Mouse (Mus musculus): ENCODE measurements around the gene Spata31d1b.
A peak's percentile ranks its signal among the peaks of the same experiment; 100 is the strongest.
"Not testable (repeated sequence)": the region's sequence is repeated elsewhere in the genome, so short reads cannot be mapped to it uniquely, and the experiment has no call there.

The Spata31d1b gene

GRCm38 (mm10) chr13:59688338-59688770 is 23.7 kb upstream of the Spata31d1b start:
- H3K27me3 ChIP-seq (ENCODE audit: insufficient read depth, low read length) = no peaks in the 10 kb centered on the region
- TF ChIP-seq CTCF (conservative IDR thresholded peaks at IDR 0.05; ENCODE audit: low read length) (no peak), POU5F1 (IDR thresholded peaks at IDR 0.05; ENCODE audit: borderline replicate concordance, low read length) (no peak), NANOG (IDR thresholded peaks at IDR 0.05; ENCODE audit: borderline replicate concordance, low read length) (no peak)
- no peaks in the 10 kb centered on the region for H3K36me3 ChIP-seq (ENCODE audit: insufficient read depth, low read length)
- H3K9me3 ChIP-seq (ENCODE audit: low read length) = peaks cover 5% of the 10 kb centered on the region
- peaks cover 25% of the 10 kb centered on the region for H3K4me1 ChIP-seq (replicated peaks; ENCODE audit: low read depth, low read length)
- no peak overlapping the region for H3K4me3 ChIP-seq (replicated peaks; ENCODE audit: low read length)

GRCm38 (mm10) chr13:59689313-59689712 is 22.8 kb upstream of the Spata31d1b start:
- Histone ChIP-seq H3K4me1 (replicated peaks; ENCODE audit: low read depth, low read length) (peaks cover 25% of the 10 kb centered on the region), H3K36me3 (ENCODE audit: insufficient read depth, low read length) (no peaks in the 10 kb centered on the region), H3K9me3 (ENCODE audit: low read length) (peaks cover 5% of the 10 kb centered on the region), H3K27me3 (ENCODE audit: insufficient read depth, low read length) (no peaks in the 10 kb centered on the region), H3K4me3 (replicated peaks; ENCODE audit: low read length) (no peak overlapping the region)
- TF ChIP-seq CTCF (conservative IDR thresholded peaks at IDR 0.05; ENCODE audit: low read length) (no peak), POU5F1 (IDR thresholded peaks at IDR 0.05; ENCODE audit: borderline replicate concordance, low read length) (no peak), NANOG (IDR thresholded peaks at IDR 0.05; ENCODE audit: borderline replicate concordance, low read length) (no peak)

GRCm38 (mm10) chr13:59689843-59690242 is 22.2 kb upstream of the Spata31d1b start:
- Histone ChIP-seq H3K4me3 (replicated peaks; ENCODE audit: low read length) (no peak overlapping the region), H3K4me1 (replicated peaks; ENCODE audit: low read depth, low read length) (peaks cover 22% of the 10 kb centered on the region), H3K9me3 (ENCODE audit: low read length) (peaks cover 5% of the 10 kb centered on the region), H3K27me3 (ENCODE audit: insufficient read depth, low read length) (no peaks in the 10 kb centered on the region), H3K36me3 (ENCODE audit: insufficient read depth, low read length) (no peaks in the 10 kb centered on the region)
- TF ChIP-seq NANOG (IDR thresholded peaks at IDR 0.05; ENCODE audit: borderline replicate concordance, low read length) = no peak
- no peak for TF ChIP-seq CTCF (conservative IDR thresholded peaks at IDR 0.05; ENCODE audit: low read length)
- TF ChIP-seq POU5F1 (IDR thresholded peaks at IDR 0.05; ENCODE audit: borderline replicate concordance, low read length) = no peak

- H3K4me1 ChIP-seq (replicated peaks; ENCODE audit: low read depth, low read length) = peaks cover 15% of the 10 kb centered on the region
- H3K36me3 ChIP-seq (ENCODE audit: insufficient read depth, low read length) = no peaks in the 10 kb centered on the region
- H3K9me3 ChIP-seq (ENCODE audit: low read length) = peaks cover 5% of the 10 kb centered on the region
- H3K4me3 ChIP-seq (replicated peaks; ENCODE audit: low read length) = no peak overlapping the region
- H3K27me3 ChIP-seq (ENCODE audit: insufficient read depth, low read length) = no peaks in the 10 kb centered on the region
- TF ChIP-seq POU5F1 (IDR thresholded peaks at IDR 0.05; ENCODE audit: borderline replicate concordance, low read length) = no peak
- peak; percentile 25; the same call in 1 of the 2 replicates for TF ChIP-seq CTCF (conservative IDR thresholded peaks at IDR 0.05; ENCODE audit: low read length)
Measured at GRCm38 (mm10) chr13:59690576-59690975, 21.5 kb upstream of the Spata31d1b start.

GRCm38 (mm10) chr13:59691478-59691877 is 20.6 kb upstream of the Spata31d1b start:
- H3K4me3 ChIP-seq (replicated peaks; ENCODE audit: low read length) = no peak overlapping the region
- H3K36me3 ChIP-seq (ENCODE audit: insufficient read depth, low read length) = no peaks in the 10 kb centered on the region
- H3K4me1 ChIP-seq (replicated peaks; ENCODE audit: low read depth, low read length) = peaks cover 13% of the 10 kb centered on the region
- TF ChIP-seq NANOG (IDR thresholded peaks at IDR 0.05; ENCODE audit: borderline replicate concordance, low read length) = no peak
- no peak for TF ChIP-seq POU5F1 (IDR thresholded peaks at IDR 0.05; ENCODE audit: borderline replicate concordance, low read length)
- no peak for TF ChIP-seq CTCF (conservative IDR thresholded peaks at IDR 0.05; ENCODE audit: low read length)
- peaks cover 5% of the 10 kb centered on the region for H3K9me3 ChIP-seq (ENCODE audit: low read length)
- no peaks in the 10 kb centered on the region for H3K27me3 ChIP-seq (ENCODE audit: insufficient read depth, low read length)

GRCm38 (mm10) chr13:59694008-59694407 is 18.1 kb upstream of the Spata31d1b start, which contains the start of gene 4921517D22Rik:
TSS of gene 4921517D22Rik (minus strand) at chr13:59694108.
- peaks cover 5% of the 10 kb centered on the region for H3K9me3 ChIP-seq (ENCODE audit: low read length)
- H3K36me3 ChIP-seq (ENCODE audit: insufficient read depth, low read length) = no peaks in the 10 kb centered on the region
- H3K27me3 ChIP-seq (ENCODE audit: insufficient read depth, low read length) = no peaks in the 10 kb centered on the region
- no peak within 1 kb of the TSS for H3K4me3 ChIP-seq (replicated peaks; ENCODE audit: low read length)
- peaks cover 13% of the 10 kb centered on the region for H3K4me1 ChIP-seq (replicated peaks; ENCODE audit: low read depth, low read length)
- no peak for TF ChIP-seq CTCF (conservative IDR thresholded peaks at IDR 0.05; ENCODE audit: low read length)
- no peak for TF ChIP-seq NANOG (IDR thresholded peaks at IDR 0.05; ENCODE audit: borderline replicate concordance, low read length)
- no peak for TF ChIP-seq POU5F1 (IDR thresholded peaks at IDR 0.05; ENCODE audit: borderline replicate concordance, low read length)

GRCm38 (mm10) chr13:59695781-59696180 is 16.3 kb upstream of the Spata31d1b start:
- peaks cover 14% of the 10 kb centered on the region for H3K4me1 ChIP-seq (replicated peaks; ENCODE audit: low read depth, low read length)
- no peaks in the 10 kb centered on the region for H3K36me3 ChIP-seq (ENCODE audit: insufficient read depth, low read length)
- H3K27me3 ChIP-seq (ENCODE audit: insufficient read depth, low read length) = no peaks in the 10 kb centered on the region
- H3K4me3 ChIP-seq (replicated peaks; ENCODE audit: low read length) = no peak overlapping the region
- TF ChIP-seq NANOG (IDR thresholded peaks at IDR 0.05; ENCODE audit: borderline replicate concordance, low read length) (no peak), CTCF (conservative IDR thresholded peaks at IDR 0.05; ENCODE audit: low read length) (no peak), POU5F1 (IDR thresholded peaks at IDR 0.05; ENCODE audit: borderline replicate concordance, low read length) (no peak)
- H3K9me3 ChIP-seq (ENCODE audit: low read length) = peaks cover 5% of the 10 kb centered on the region

GRCm38 (mm10) chr13:59699131-59699530 is 13.0 kb upstream of the Spata31d1b start:
- no peaks in the 10 kb centered on the region for H3K9me3 ChIP-seq (ENCODE audit: low read length)
- peaks cover 10% of the 10 kb centered on the region for H3K27me3 ChIP-seq (ENCODE audit: insufficient read depth, low read length)
- H3K36me3 ChIP-seq (ENCODE audit: insufficient read depth, low read length) = no peaks in the 10 kb centered on the region
- TF ChIP-seq POU5F1 (IDR thresholded peaks at IDR 0.05; ENCODE audit: borderline replicate concordance, low read length) (no peak), NANOG (IDR thresholded peaks at IDR 0.05; ENCODE audit: borderline replicate concordance, low read length) (no peak), CTCF (conservative IDR thresholded peaks at IDR 0.05; ENCODE audit: low read length) (no peak)
- peaks cover 12% of the 10 kb centered on the region for H3K4me1 ChIP-seq (replicated peaks; ENCODE audit: low read depth, low read length)
- no peak overlapping the region for H3K4me3 ChIP-seq (replicated peaks; ENCODE audit: low read length)

GRCm38 (mm10) chr13:59700137-59700536 is 11.9 kb upstream of the Spata31d1b start:
- H3K9me3 ChIP-seq (ENCODE audit: low read length); H3K36me3 ChIP-seq (ENCODE audit: insufficient read depth, low read length); H3K4me3 ChIP-seq (replicated peaks; ENCODE audit: low read length): not testable (repeated sequence)
- H3K27me3 ChIP-seq (ENCODE audit: insufficient read depth, low read length) = peaks cover 11% of the 10 kb centered on the region
- peaks cover 22% of the 10 kb centered on the region for H3K4me1 ChIP-seq (replicated peaks; ENCODE audit: low read depth, low read length)
